Mouse (Mus musculus) megakaryocyte, embryonic 14.5 days (primary cell): ENCODE data around the gene Ttll11.

ENCODE experiments used
- FLI1 ChIP-seq: IDR thresholded peaks from 2 replicates; pipeline ENCODE4 v1.6.1; 2012; ENCODE audit warnings: low read length, inconsistent platforms, mixed read lengths
- GATA1 ChIP-seq: IDR thresholded peaks from 3 replicates; pipeline ENCODE4 v1.6.1; 2012; ENCODE audit warnings: mixed read lengths, low read length, inconsistent platforms, borderline replicate concordance

- TF ChIP-seq GATA1 (no peak), FLI1 (no peak)
Measured at GRCm38 (mm10) chr2:35899712-35900111, 80.0 kb downstream of the Ttll11 start.
